Mouse (Mus musculus): ENCODE measurements at regions not wholly inside any gene's neighbourhood (a gene's known extent, or its start where the extent isn't known, plus 50 kb on each side); places are given as distances from the start of the nearest gene placed in this dataset.
"Not testable (repeated sequence)": the region's sequence is repeated elsewhere in the genome, so short reads cannot be mapped to it uniquely, and the experiment has no call there.

DNA sequence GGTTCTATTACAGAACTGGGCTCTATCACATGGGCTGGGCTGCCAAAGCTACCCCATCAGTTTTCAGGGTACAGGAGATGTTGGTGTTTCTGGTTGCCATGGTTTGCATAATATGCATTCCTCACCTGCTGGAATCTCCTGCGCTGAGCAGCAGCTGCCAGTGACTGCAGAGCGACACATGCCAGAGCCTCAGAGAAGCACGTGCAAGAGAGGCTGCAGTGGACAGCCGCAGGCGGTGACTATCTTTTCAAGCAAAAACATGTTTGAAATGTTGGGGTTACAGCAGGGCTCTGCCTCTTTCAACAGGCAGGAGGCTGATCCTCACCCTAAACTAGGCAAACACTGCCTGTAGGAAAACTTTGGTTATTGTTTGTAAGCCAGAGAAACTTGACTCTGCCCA is 83.7 kb upstream of the Vav3 start:
- H3K4me1 ChIP-seq (ENCODE audit: insufficient read depth, low read length): 0 out of 2 replicates have a peak, but pooled peaks cover under 1% of the 10 kb centered on the region
- no peak for ATAC-seq (ENCODE audit: low FRiP score, low TSS enrichment)
- WGBS: 87% methylated on average over 5 of the region's 5 CpGs

DNA sequence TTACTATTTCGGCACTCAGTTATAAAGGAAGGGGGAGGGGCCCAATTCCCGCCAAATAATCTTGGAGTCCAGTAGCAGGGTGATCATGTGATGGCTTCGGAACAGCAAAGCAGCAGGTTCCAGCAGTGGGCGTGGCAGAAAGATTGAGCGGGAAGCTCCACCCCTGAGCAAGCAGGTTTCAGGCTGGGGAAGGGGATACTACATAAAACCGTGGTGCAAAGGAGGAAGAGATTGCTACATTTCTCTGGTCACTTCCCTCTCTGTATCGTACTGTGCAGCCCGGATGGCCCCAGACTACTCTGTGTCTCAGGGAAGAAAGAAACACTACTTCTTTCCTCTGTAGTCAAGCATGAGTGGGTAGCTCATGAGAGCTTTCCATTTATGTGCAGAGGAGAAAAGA is 73.5 kb upstream of the Vav3 start:
- H3K27ac ChIP-seq (ENCODE audit: low read length); H3K4me1 ChIP-seq (ENCODE audit: insufficient read depth, low read length); H3K4me3 ChIP-seq (ENCODE audit: low read length); H3K9me3 ChIP-seq (ENCODE audit: low read length); H3K36me3 ChIP-seq (ENCODE audit: insufficient read depth, low read length); H3K9ac ChIP-seq (replicated peaks; ENCODE audit: low read length); H3K4me2 ChIP-seq (replicated peaks; ENCODE audit: low read depth, low read length); H3K27me3 ChIP-seq (ENCODE audit: insufficient read depth, low read length); ATAC-seq (ENCODE audit: low FRiP score, low TSS enrichment): not testable (repeated sequence)
- 75% methylated on average over 8 of the region's 8 CpGs for WGBS

More for the DNA sequence above, 83.7 kb upstream of the Vav3 start:
- H3K4me3 ChIP-seq (ENCODE audit: low read length): no peak overlapping the region
- no peak overlapping the region for H3K4me2 ChIP-seq (replicated peaks; ENCODE audit: low read depth, low read length)
- no peak overlapping the region for H3K9ac ChIP-seq (replicated peaks; ENCODE audit: low read length)
- H3K36me3 ChIP-seq (ENCODE audit: insufficient read depth, low read length): no peaks in the 10 kb centered on the region
- no peaks in the 10 kb centered on the region for H3K27me3 ChIP-seq (ENCODE audit: insufficient read depth, low read length)
- no peaks in the 10 kb centered on the region for H3K9me3 ChIP-seq (ENCODE audit: low read length)
- no peak overlapping the region for H3K27ac ChIP-seq (ENCODE audit: low read length)

DNA sequence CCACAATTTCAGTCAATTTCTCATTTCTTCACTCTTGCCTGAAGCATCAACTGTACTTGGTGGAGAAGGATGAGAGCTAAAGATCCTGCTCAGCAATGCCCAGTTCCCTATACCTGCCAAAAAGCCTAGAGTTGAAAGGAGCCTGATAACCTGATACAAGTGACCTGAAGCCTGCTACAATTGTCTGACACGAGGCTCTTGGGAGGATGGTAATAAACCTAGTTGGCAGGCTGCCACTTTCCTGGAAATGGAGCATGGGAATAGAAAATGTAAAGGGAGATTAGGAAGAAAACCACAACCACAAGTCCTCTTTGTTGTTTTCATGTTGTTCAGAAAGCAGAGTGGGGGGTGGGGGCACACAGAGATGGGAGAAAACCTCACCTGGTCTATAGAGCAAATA is 69.7 kb upstream of the Vav3 start:
- H3K9me3 ChIP-seq (ENCODE audit: low read length): no peaks in the 10 kb centered on the region
- no peaks in the 10 kb centered on the region for H3K36me3 ChIP-seq (ENCODE audit: insufficient read depth, low read length)
- no peak overlapping the region for H3K27ac ChIP-seq (ENCODE audit: low read length)
- H3K4me1 ChIP-seq (ENCODE audit: insufficient read depth, low read length): 0 out of 2 replicates have a peak, but pooled peaks cover 2% of the 10 kb centered on the region
- no peak overlapping the region for H3K9ac ChIP-seq (replicated peaks; ENCODE audit: low read length)
- 0% methylated on average over 1 of the region's 1 CpGs for WGBS
- ATAC-seq (ENCODE audit: low FRiP score, low TSS enrichment): no peak
- no peaks in the 10 kb centered on the region for H3K27me3 ChIP-seq (ENCODE audit: insufficient read depth, low read length)
- H3K4me2 ChIP-seq (replicated peaks; ENCODE audit: low read depth, low read length): no peak overlapping the region
- H3K4me3 ChIP-seq (ENCODE audit: low read length): no peak overlapping the region

DNA sequence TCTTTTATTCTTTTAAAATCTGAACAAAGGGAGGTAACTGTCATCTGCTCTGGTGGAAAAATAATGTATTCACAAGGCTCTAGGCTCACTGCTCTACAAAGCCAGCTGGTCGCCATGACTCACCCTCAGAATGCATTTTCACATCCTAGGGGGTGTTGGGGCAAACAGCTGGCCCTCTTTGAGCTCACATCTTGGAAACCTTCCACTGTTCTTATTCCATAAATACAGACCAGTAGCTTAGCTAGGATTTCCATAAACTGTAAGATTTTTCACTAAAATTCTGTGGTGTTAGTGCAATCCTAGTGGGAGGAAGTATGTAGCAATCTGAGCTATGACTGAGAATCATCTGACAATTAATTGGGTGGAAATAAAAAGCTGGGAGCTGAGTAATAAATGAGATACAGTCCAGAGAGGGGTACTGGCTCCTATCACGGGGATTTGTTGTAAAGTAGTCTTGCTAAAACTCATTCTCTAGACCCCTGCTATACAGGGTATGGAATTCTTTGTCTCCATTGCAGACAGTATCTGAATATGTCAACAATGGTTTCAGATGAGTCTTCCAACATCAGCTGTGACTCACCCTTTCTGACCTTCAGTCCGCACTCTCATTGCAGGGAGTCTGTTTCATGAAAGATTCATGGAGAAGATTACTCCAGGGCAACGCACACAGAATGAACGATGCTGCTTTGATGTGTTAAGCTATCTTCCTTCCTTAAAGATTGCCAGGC is 67.2 kb upstream of the Vav3 start:
- Histone ChIP-seq H3K27me3 (ENCODE audit: insufficient read depth, low read length) (no peaks in the 10 kb centered on the region), H3K4me3 (ENCODE audit: low read length) (no peak overlapping the region), H3K9ac (replicated peaks; ENCODE audit: low read length) (no peak overlapping the region), H3K4me1 (ENCODE audit: insufficient read depth, low read length) (0 out of 2 replicates have a peak, but pooled peaks cover 2% of the 10 kb centered on the region), H3K9me3 (ENCODE audit: low read length) (no peaks in the 10 kb centered on the region), H3K27ac (ENCODE audit: low read length) (no peak overlapping the region), H3K4me2 (replicated peaks; ENCODE audit: low read depth, low read length) (no peak overlapping the region), H3K36me3 (ENCODE audit: insufficient read depth, low read length) (no peaks in the 10 kb centered on the region)
- no peak for ATAC-seq (ENCODE audit: low FRiP score, low TSS enrichment)
- 55% methylated on average over 5 of the region's 5 CpGs for WGBS

DNA sequence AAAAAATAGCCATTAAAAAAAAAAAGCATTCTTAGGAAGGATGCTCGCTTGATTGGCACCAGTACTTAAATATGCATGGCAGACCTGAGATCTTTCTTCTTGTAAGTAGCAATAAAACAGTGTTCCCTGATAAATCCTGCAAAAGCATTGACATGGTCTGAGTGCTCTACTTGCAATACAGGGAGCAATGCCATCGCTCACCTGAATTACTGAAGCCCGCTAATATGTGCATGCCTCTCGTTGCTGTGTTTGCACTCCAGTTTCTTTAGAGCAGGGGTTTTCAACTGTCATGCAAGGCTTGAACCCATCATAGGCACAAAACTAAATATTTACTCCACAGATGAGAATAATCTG is 66.7 kb upstream of the Vav3 start:
- H3K9ac ChIP-seq (replicated peaks; ENCODE audit: low read length): no peak overlapping the region
- 0 out of 2 replicates have a peak, but pooled peaks cover 2% of the 10 kb centered on the region for H3K4me1 ChIP-seq (ENCODE audit: insufficient read depth, low read length)
- H3K9me3 ChIP-seq (ENCODE audit: low read length): no peaks in the 10 kb centered on the region
- ATAC-seq (ENCODE audit: low FRiP score, low TSS enrichment): no peak
- no peak overlapping the region for H3K27ac ChIP-seq (ENCODE audit: low read length)
- 90% methylated on average over 4 of the region's 4 CpGs for WGBS
- H3K27me3 ChIP-seq (ENCODE audit: insufficient read depth, low read length): no peaks in the 10 kb centered on the region
- no peaks in the 10 kb centered on the region for H3K36me3 ChIP-seq (ENCODE audit: insufficient read depth, low read length)
- H3K4me2 ChIP-seq (replicated peaks; ENCODE audit: low read depth, low read length): no peak overlapping the region
- no peak overlapping the region for H3K4me3 ChIP-seq (ENCODE audit: low read length)

DNA sequence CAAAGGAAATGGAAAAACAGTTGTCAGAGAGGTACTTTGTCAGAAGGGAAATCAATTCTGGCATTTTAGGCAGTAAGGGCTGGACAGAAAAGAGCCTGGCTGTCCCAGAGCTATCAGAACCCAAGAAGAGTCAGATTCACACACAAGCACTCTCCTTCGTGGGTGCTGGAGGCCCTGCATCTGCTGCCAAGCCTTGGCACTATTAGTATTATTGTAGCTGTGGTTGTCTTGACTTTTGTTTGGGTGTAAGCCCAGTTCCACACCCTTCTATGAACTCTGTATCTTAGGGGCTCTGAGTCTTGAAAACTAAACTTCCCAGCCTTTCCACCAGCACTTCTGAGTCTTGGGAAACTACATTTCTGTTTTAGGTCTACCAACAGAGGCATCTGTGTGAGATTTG is 61.4 kb upstream of the Vav3 start:
- no peak overlapping the region for H3K4me2 ChIP-seq (replicated peaks; ENCODE audit: low read depth, low read length)
- 44% methylated on average over 1 of the region's 1 CpGs for WGBS
- H3K27me3 ChIP-seq (ENCODE audit: insufficient read depth, low read length): no peaks in the 10 kb centered on the region
- ATAC-seq (ENCODE audit: low FRiP score, low TSS enrichment): no peak
- H3K36me3 ChIP-seq (ENCODE audit: insufficient read depth, low read length): no peaks in the 10 kb centered on the region
- H3K9ac ChIP-seq (replicated peaks; ENCODE audit: low read length): no peak overlapping the region
- H3K4me1 ChIP-seq (ENCODE audit: insufficient read depth, low read length): no peaks in the 10 kb centered on the region
- no peak overlapping the region for H3K27ac ChIP-seq (ENCODE audit: low read length)
- no peaks in the 10 kb centered on the region for H3K9me3 ChIP-seq (ENCODE audit: low read length)
- H3K4me3 ChIP-seq (ENCODE audit: low read length): no peak overlapping the region

DNA sequence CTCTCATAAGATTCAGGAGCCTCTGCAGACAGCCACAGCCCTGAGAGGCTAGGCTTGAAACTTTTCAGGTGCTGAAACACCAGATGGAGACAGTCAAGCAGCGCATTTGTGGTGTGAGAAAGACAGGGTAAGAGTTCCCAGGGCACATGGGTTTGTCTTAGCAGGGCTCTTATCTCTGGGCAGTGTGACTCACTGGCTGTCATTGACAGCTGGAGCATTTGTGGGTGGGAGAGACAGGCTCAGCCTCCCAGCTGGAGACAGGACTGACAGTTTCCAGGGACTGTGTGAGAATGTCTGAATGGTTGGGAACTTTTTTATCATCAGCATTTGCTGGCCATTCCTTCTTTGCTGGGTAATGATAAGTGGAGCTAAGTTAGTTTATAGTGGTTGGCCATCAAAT is 53.9 kb upstream of the Vav3 start:
- 48% methylated on average over 1 of the region's 1 CpGs for WGBS
- Histone ChIP-seq H3K27ac (ENCODE audit: low read length) (no peak overlapping the region), H3K4me3 (ENCODE audit: low read length) (no peak overlapping the region), H3K4me2 (replicated peaks; ENCODE audit: low read depth, low read length) (no peak overlapping the region), H3K9ac (replicated peaks; ENCODE audit: low read length) (no peak overlapping the region), H3K9me3 (ENCODE audit: low read length) (no peaks in the 10 kb centered on the region; the same call in 1 of the 2 replicates), H3K27me3 (ENCODE audit: insufficient read depth, low read length) (no peaks in the 10 kb centered on the region), H3K4me1 (ENCODE audit: insufficient read depth, low read length) (no peaks in the 10 kb centered on the region), H3K36me3 (ENCODE audit: insufficient read depth, low read length) (no peaks in the 10 kb centered on the region)
- ATAC-seq (ENCODE audit: low FRiP score, low TSS enrichment): peak; percentile 54; the same call in 1 of the 2 replicates
